Mouse (Mus musculus) 416B (cell line): ENCODE results near the gene Lyst.
A peak's percentile ranks its signal among the peaks of the same experiment; 100 is the strongest.
"Not testable (repeated sequence)": the region's sequence is repeated elsewhere in the genome, so short reads cannot be mapped to it uniquely, and the experiment has no call there.

Experiments used
- DNase-seq: peaks from one replicate; pipeline ENCODE4 v3.0.0; 2011; ENCODE audit warnings: low read depth

Lyst gene

DNA sequence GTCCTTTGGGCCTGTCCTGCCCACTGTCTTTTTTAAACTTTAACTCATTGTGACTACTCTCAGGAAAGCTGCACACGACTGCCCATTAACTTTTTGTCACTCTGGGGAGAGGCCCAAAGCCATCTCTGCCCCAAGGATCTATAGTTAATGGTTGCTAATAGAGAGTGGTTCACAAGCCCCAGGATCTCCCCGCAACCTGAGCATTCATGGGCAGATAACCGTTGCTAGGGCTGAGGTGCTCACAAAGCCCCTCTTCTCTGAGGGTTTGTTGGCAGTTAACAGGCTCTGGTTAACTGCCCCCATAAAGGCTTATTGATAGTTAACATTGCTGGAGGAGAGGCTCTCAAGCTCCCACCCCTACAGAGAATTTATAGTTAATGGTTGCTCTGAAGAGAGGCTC, 190.1 kb downstream of the Lyst start:
- DNase-seq: no peak

DNA sequence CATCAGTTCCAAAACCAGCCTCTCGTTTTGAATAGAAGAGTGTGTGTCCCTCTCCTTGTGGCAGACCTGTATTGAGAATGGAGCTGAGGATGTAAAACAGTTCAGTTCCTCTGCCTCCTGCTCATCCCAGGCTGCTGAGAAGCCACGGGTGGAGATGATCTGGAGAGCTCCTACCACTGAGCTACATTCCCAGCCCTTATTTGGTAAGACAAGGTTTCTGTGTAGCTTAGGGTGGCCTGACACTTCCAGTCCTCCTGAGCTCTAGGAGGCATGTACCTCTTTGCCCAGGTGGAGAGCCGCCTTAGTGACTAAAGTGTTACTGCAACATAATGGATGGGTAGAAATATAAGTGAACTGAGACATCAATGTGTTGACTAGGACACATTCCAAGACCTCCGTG, 190.8 kb downstream of the Lyst start:
- DNase-seq: no peak

- DNase-seq: no peak
Observed at GRCm38 (mm10) chr13:13783296-13783695, 193.1 kb downstream of the Lyst start.

- no peak for DNase-seq
Observed at GRCm38 (mm10) chr13:13783894-13784419, 193.8 kb downstream of the Lyst start, which contains the start of gene Gng4. Gene Gng4, plus strand, starts transcription at chr13:13784059.

DNA sequence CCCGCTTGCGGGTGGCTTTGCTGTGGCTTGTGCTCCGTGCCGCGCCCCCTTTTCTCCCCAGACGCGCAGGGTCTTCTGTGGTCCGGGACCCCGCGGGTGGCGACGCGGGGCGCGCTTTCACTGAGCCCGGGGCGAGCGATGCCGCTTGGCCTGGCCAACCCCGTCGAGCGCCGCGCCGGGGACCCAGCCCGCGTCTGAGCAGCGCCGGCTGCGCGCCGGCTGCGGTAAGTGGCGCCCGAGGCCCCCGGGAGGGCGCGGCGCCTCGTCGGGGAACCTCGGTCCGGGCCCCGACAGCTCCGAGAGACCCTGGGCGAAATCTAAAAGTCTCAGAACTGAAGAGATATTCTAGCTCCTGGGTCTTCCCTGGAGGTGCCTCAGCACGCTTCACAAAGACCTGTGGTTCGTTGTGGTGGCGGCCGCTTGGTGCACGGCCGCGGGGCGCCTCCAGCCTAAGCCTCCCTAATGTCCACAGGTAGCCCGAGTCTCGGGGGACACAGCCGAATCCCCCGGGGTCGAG, 194.3 kb downstream of the Lyst start:
- DNase-seq: no peak

DNA sequence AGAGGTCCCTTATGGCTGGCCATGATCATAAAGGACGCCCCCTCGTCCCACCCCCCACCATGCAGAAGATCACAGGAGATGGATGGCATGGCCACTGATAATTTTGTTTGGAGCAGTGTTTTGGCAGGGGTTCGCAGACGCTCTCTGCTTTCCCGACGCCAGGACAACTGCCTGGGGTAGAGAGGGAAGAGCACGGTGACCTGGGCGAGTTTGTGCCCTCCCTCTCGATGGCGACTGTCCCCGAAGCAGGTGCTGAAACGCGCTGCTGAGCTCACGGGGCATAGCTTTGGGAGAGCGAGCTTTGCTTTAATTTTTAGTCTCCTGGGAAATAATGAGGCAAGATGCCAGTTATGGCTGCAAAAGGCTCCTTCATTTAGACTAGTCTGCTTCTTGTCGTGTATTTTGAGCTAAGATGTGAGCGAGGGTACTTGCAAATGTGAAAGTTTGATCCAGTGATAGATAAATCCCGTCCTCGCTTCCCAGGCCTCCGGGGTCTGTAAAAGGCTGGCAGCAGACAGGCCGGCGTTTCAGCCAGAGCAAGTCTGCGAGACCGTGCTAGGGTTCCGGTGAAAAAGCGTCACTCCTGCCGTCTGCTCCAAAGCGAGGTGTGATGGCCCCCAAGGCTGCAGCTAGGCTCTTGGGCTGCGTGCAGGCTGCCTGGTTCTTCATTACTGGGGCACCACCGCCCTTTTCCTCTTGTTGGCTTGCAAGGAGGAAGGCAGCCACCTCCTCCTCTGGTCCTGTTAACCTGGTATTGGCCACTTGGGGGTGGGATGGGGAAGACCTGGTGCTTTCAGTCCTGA, 195.0 kb downstream of the Lyst start:
- no peak for DNase-seq

DNA sequence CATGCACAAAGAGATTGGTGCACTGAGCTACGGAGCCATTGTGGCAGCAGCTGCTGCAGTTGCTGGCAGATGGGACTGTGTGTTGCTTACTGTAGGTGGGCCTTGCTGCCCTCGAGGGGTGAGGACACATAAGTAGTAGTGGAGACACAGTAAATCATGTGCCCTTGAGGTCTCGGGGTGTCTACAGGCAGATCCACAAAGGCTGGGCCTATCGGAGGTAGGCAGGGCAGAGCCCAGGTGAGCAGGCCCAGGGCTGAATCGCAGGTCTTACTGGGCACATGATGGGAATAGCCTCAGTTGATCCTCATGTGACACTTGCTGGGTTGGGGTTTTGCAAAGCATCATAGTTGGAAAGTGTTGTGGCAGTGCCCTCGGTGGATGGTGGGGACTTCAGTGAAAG, 196.8 kb downstream of the Lyst start:
- no peak for DNase-seq

DNA sequence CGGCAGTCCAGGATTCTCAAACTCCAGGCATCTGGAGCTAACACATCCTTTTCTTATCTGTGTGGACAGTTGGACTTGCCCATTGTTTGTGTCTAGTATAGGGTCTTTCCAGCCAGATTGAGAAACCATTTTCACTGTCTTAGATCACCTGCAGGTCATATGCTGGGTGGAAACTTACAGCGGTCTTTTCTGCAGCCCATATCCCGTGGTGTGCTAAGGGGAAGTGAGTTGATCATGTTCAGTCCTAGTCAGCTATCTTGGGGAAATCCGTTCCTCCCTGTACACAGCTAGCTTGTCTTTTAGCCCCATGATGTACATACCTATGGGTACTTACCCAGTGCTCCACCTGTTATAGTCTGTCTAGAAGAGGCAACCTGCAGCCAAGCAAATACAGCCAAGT, 197.9 kb downstream of the Lyst start:
- DNase-seq: no peak

GRCm38 (mm10) chr13:13791981-13792380, 201.8 kb downstream of the Lyst start:
- DNase-seq: peak; percentile 68

DNA sequence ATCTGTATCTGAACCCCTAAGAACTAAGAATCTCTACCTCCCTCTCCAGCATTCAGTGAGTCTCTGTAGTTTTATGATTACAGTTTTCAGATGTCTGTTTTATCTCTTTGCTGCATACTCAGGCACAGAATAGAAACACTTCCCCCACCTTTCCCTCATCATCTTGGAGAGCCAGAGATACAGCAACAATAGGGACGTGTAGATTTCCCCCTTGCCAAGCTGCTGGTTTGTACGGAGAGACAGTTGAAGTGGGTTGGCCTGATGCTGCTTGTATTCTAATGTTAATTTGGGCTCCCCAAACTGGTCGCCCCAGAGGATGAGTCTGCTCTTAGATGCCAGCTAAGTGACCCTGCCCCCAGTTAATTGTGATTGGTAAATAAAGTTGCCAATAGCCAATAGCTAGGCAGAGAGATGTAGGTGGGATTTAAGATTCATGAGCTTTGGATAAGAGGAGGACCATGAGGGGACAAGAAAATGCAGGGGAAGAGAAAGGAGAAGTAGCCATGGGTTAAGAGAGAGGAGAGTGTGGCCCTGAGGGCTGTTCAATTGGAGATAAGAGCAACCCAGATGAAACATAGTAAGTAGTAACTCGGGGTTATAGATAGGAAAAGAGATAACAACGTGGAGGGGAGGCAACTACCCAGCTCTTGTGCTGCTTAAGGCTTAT, 205.1 kb downstream of the Lyst start:
- peak; percentile 86 for DNase-seq

GRCm38 (mm10) chr13:13796082-13796481, 205.9 kb downstream of the Lyst start:
- DNase-seq: peak; percentile 17

DNA sequence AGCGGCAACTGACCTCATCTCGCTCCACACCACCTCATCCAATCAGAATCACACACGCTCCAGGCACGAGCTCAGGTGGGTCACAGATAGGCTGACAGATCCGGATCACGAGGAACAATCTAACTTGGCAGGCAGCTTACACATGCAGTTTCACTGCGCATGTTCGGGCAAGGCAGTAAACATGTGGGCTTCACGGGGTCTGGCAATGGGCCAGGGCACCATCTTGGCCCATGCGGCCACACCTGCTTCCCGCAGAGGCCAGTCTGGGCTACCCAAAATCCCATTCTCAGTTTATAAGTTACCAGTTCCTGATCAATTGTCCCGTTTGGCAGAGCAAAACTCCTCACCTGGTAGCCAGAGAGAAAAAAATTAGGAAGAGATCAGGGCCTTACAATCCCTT, 207.6 kb downstream of the Lyst start:
- DNase-seq: not testable (repeated sequence)

- DNase-seq: no peak
Observed at GRCm38 (mm10) chr13:13798775-13799174, 208.6 kb downstream of the Lyst start.

- no peak for DNase-seq
Observed at GRCm38 (mm10) chr13:13808337-13809132, 218.3 kb downstream of the Lyst start.

DNA sequence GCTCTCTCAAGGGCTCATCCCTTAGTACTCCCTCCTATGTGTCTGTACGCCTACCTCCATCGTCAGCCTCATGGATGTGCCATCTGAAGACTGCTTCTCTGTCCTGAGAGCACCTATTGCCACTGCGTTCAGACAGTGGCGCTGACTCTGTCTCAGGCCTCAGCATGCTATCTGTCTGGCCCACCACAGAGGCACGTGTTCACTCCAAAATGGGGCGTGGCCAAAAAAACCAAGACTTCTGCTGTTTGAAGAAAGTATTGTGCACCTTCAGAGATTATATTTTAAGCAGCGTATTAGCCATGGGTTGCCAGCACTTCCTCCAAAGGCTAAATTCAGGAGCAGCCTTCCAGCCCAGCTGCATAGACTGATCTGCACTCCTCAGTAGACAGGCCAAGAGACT, 220.7 kb downstream of the Lyst start:
- no peak for DNase-seq

DNA sequence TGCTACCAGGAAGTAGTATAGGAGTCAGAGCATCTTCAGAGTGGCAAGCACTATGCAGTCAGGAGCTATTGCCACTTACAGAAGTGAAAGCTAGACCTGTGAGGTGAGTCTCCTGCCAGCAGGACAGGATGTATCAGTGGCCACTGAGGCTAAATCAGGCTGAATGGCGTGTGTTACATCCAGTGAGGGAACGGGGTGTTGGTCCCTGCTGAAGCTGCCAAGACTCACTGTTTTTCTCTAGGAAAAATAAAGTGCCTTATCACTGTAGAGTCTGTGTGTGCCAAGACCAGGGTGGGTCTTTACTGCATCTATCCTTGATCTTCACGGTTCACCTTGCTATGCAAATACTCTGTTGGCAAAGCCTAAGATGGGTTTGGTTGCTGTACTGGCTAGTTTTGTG, 228.5 kb downstream of the Lyst start:
- no peak for DNase-seq

- DNase-seq: no peak
Observed at GRCm38 (mm10) chr13:13820234-13821123, 230.3 kb downstream of the Lyst start.

DNA sequence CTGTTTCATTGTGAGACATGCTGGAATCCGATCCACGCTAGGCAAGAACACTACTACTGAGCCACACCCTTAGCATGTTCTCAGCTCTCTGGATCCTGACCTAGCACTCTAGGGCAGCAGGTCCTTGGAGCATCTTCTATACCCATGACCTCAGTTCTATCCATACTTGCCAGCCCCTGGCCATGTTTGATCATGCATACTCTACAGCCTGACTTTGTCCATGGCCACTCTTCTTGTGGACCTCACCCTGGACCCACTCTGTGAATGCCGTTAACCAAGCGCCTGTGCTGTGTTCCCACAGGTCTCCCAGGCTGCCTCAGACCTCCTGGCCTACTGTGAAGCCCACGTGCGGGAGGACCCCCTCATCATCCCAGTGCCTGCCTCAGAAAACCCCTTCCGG, 234.7 kb downstream of the Lyst start:
- no peak for DNase-seq

GRCm38 (mm10) chr13:13826533-13826932, 236.3 kb downstream of the Lyst start:
- DNase-seq: no peak

- no peak for DNase-seq
Observed at GRCm38 (mm10) chr13:13828125-13828524, 237.9 kb downstream of the Lyst start.
